Mouse (Mus musculus) forebrain, embryonic 10.5 days (tissue): ENCODE data around the gene Plekhm3. TPM values are rescaled to one million over a fixed set of nuclear protein-coding genes. Genes with fewer than 3 reads are reported as not detected.
A peak's percentile ranks its signal among the peaks of the same experiment; 100 is the strongest.

Source experiments
- DNase-seq: peaks from one replicate; pipeline ENCODE4 v3.0.0-alpha.2; 2017; ENCODE audit warnings: low spot score; ENCODE audit errors: extremely low spot score
- H3K27ac ChIP-seq: fragments of 300-500 bp; sonication (generic); 2 replicates; pipeline ENCODE4 v1.5.1; 2016; ENCODE audit warnings: mild to moderate bottlenecking
- H3K27me3 ChIP-seq: fragments of 300-500 bp; sonication (generic); 2 replicates; pipeline ENCODE4 v1.6.1; 2016; ENCODE audit warnings: mild to moderate bottlenecking; ENCODE audit not compliant: poor library complexity, severe bottlenecking
- H3K36me3 ChIP-seq: fragments of 300-500 bp; sonication (generic); replicated peaks from 2 replicates; pipeline ENCODE4 v1.6.1; 2016; ENCODE audit warnings: mild to moderate bottlenecking, moderate library complexity
- H3K4me1 ChIP-seq: fragments of 300-500 bp; sonication (generic); 2 replicates; pipeline ENCODE4 v1.6.1; 2016
- H3K4me3 ChIP-seq: fragments of 300-500 bp; sonication (generic); 2 replicates; pipeline ENCODE4 v1.5.1; 2016; ENCODE audit warnings: mild to moderate bottlenecking, moderate library complexity
- H3K9me3 ChIP-seq: fragments of 300-500 bp; sonication (generic); 2 replicates; pipeline ENCODE4 v1.6.1; 2016; ENCODE audit warnings: mild to moderate bottlenecking, moderate library complexity
- WGBS: fragments of 180-500 bp; shearing (Covaris S2); methylation state at CpG from one replicate; pipeline ENCODE4 v1.1.7; 2016; 5-methylcytosine and 5-hydroxymethylcytosine counted together
- polyA plus RNA-seq: library from polyadenylated mRNA; unstranded; fragments of >200 nt; fragmentation: Nextera tagmentation; extraction: Ambion mirVana; gene quantifications from 2 replicates; pipeline ENCODE4 v1.2.1, GENCODE M21; 2016

The Plekhm3 gene
- polyA plus RNA-seq, 1 experiment from 2014 or later = 7.2 TPM

- Histone ChIP-seq H3K27ac (no peak overlapping the region), H3K27me3 (peaks cover 37% of the 10 kb centered on the region), H3K4me1 (0 out of 2 replicates have a peak, but pooled peaks cover 4% of the 10 kb centered on the region), H3K4me3 (no peak overlapping the region), H3K9me3 (no peaks in the 10 kb centered on the region), H3K36me3 (peaks cover 9% of the 10 kb centered on the region)
- DNase-seq = no peak
- WGBS = 98% methylated on average over 3 of the region's 3 CpGs
Observed at GRCm38 (mm10) chr1:64925594-64925993, 31.0 kb downstream of the Plekhm3 start.

- no peak overlapping the region for H3K4me3 ChIP-seq
- H3K27me3 ChIP-seq = peaks cover 51% of the 10 kb centered on the region
- 0 out of 2 replicates have a peak, but pooled peaks cover 5% of the 10 kb centered on the region for H3K4me1 ChIP-seq
- no peak overlapping the region for H3K27ac ChIP-seq
- peaks cover 9% of the 10 kb centered on the region for H3K36me3 ChIP-seq
- WGBS = 83% methylated on average over 12 of the region's 12 CpGs
- no peaks in the 10 kb centered on the region for H3K9me3 ChIP-seq
- DNase-seq = no peak
Observed at GRCm38 (mm10) chr1:64924283-64924682, 32.3 kb downstream of the Plekhm3 start.

- H3K27me3 ChIP-seq = peaks cover 93% of the 10 kb centered on the region
- 48% methylated on average over 14 of the region's 14 CpGs for WGBS
- DNase-seq = peak; percentile 18
- peaks cover 43% of the 10 kb centered on the region for H3K4me1 ChIP-seq
- H3K36me3 ChIP-seq = peaks cover 9% of the 10 kb centered on the region
- no peaks in the 10 kb centered on the region for H3K9me3 ChIP-seq
- no peak overlapping the region for H3K4me3 ChIP-seq
- H3K27ac ChIP-seq = no peak overlapping the region
Observed at GRCm38 (mm10) chr1:64918810-64919528, 37.7 kb downstream of the Plekhm3 start.

- H3K36me3 ChIP-seq = peaks cover 9% of the 10 kb centered on the region
- WGBS = 66% methylated on average over 7 of the region's 7 CpGs
- H3K27me3 ChIP-seq = peaks cover 95% of the 10 kb centered on the region
- no peak for DNase-seq
- no peak overlapping the region for H3K4me3 ChIP-seq
- peaks cover 43% of the 10 kb centered on the region for H3K4me1 ChIP-seq
- H3K9me3 ChIP-seq = no peaks in the 10 kb centered on the region
- no peak overlapping the region for H3K27ac ChIP-seq
Observed at GRCm38 (mm10) chr1:64917966-64918365, 38.7 kb downstream of the Plekhm3 start.

GRCm38 (mm10) chr1:64916884-64917507 lies 39.6 kb downstream of the Plekhm3 start:
- Histone ChIP-seq H3K4me1 (peaks cover 43% of the 10 kb centered on the region), H3K36me3 (peaks cover 8% of the 10 kb centered on the region), H3K4me3 (peak overlapping the region; percentile 16; the same call in 1 of the 2 replicates), H3K27ac (peak overlapping the region; percentile 36; the same call in 1 of the 2 replicates), H3K9me3 (no peaks in the 10 kb centered on the region), H3K27me3 (peaks cover 95% of the 10 kb centered on the region)
- DNase-seq = peak; percentile 63
- 3% methylated on average over 5 of the region's 5 CpGs for WGBS

GRCm38 (mm10) chr1:64914356-64914755 lies 42.3 kb downstream of the Plekhm3 start:
- Histone ChIP-seq H3K27me3 (peaks cover 94% of the 10 kb centered on the region), H3K27ac (no peak overlapping the region), H3K4me3 (no peak overlapping the region), H3K4me1 (peaks cover 42% of the 10 kb centered on the region), H3K36me3 (no peaks in the 10 kb centered on the region), H3K9me3 (no peaks in the 10 kb centered on the region)
- DNase-seq = no peak
- 92% methylated on average over 3 of the region's 3 CpGs for WGBS

- Histone ChIP-seq H3K4me3 (no peak overlapping the region), H3K27me3 (peaks cover 60% of the 10 kb centered on the region), H3K9me3 (no peaks in the 10 kb centered on the region), H3K27ac (no peak overlapping the region), H3K4me1 (no peaks in the 10 kb centered on the region), H3K36me3 (no peaks in the 10 kb centered on the region)
- DNase-seq = no peak
- WGBS = 84% methylated on average over 2 of the region's 2 CpGs
Observed at GRCm38 (mm10) chr1:64907740-64908139, 48.9 kb downstream of the Plekhm3 start.

- H3K27me3 ChIP-seq = peaks cover 46% of the 10 kb centered on the region
- DNase-seq = no peak
- H3K4me3 ChIP-seq = no peak overlapping the region
- H3K9me3 ChIP-seq = no peaks in the 10 kb centered on the region
- H3K27ac ChIP-seq = no peak overlapping the region
- WGBS = 68% methylated on average over 1 of the region's 1 CpGs
- H3K4me1 ChIP-seq = no peaks in the 10 kb centered on the region
- no peaks in the 10 kb centered on the region for H3K36me3 ChIP-seq
Observed at GRCm38 (mm10) chr1:64906226-64906625, 50.4 kb downstream of the Plekhm3 start.

- H3K4me3 ChIP-seq = no peak overlapping the region
- no peaks in the 10 kb centered on the region for H3K9me3 ChIP-seq
- no peaks in the 10 kb centered on the region for H3K4me1 ChIP-seq
- peaks cover 18% of the 10 kb centered on the region; the same call in 1 of the 2 replicates for H3K27me3 ChIP-seq
- WGBS = 88% methylated on average over 4 of the region's 4 CpGs
- no peak for DNase-seq
- H3K27ac ChIP-seq = no peak overlapping the region
- no peaks in the 10 kb centered on the region for H3K36me3 ChIP-seq
Observed at GRCm38 (mm10) chr1:64903415-64903814, 53.2 kb downstream of the Plekhm3 start.

GRCm38 (mm10) chr1:64902804-64903203 lies 53.8 kb downstream of the Plekhm3 start:
- no peak for DNase-seq
- H3K4me1 ChIP-seq = peaks cover under 1% of the 10 kb centered on the region; the same call in 1 of the 2 replicates
- H3K36me3 ChIP-seq = no peaks in the 10 kb centered on the region
- H3K27me3 ChIP-seq = peaks cover 14% of the 10 kb centered on the region; the same call in 1 of the 2 replicates
- no peaks in the 10 kb centered on the region for H3K9me3 ChIP-seq
- H3K27ac ChIP-seq = no peak overlapping the region
- H3K4me3 ChIP-seq = no peak overlapping the region
- WGBS = 85% methylated on average over 2 of the region's 2 CpGs

- Histone ChIP-seq H3K36me3 (no peaks in the 10 kb centered on the region), H3K4me3 (no peak overlapping the region), H3K27ac (no peak overlapping the region), H3K4me1 (peaks cover 13% of the 10 kb centered on the region; the same call in 1 of the 2 replicates), H3K9me3 (no peaks in the 10 kb centered on the region), H3K27me3 (no peaks in the 10 kb centered on the region)
- WGBS = 88% methylated on average over 3 of the region's 3 CpGs
- DNase-seq = no peak
Observed at GRCm38 (mm10) chr1:64899763-64900162, 56.9 kb downstream of the Plekhm3 start.

- Histone ChIP-seq H3K36me3 (no peaks in the 10 kb centered on the region), H3K4me1 (peaks cover 13% of the 10 kb centered on the region; the same call in 1 of the 2 replicates), H3K27me3 (no peaks in the 10 kb centered on the region), H3K9me3 (no peaks in the 10 kb centered on the region), H3K4me3 (no peak overlapping the region), H3K27ac (no peak overlapping the region)
- no peak for DNase-seq
- 90% methylated on average over 2 of the region's 2 CpGs for WGBS
Observed at GRCm38 (mm10) chr1:64897485-64897884, 59.1 kb downstream of the Plekhm3 start.

- DNase-seq = no peak
- Histone ChIP-seq H3K27me3 (no peaks in the 10 kb centered on the region), H3K36me3 (no peaks in the 10 kb centered on the region), H3K4me1 (peaks cover 26% of the 10 kb centered on the region), H3K27ac (no peak overlapping the region), H3K4me3 (no peak overlapping the region), H3K9me3 (no peaks in the 10 kb centered on the region)
- WGBS = 95% methylated on average over 7 of the region's 7 CpGs
Observed at GRCm38 (mm10) chr1:64893806-64894205, 62.8 kb downstream of the Plekhm3 start.
